Mouse (Mus musculus) embryonic stem cell, embryonic (primary cell): ENCODE results near the gene Ptprd.

Source experiments
- CTCF ChIA-PET, 4 experiments: fragments of 300-600 bp in 2 of 4; fragments of 350-600 bp in 2 of 4; sonication (Branson Sonifier 250); formaldehyde crosslinking; loops; one replicate each; lab custom pipeline; 2022; ENCODE audit warnings: inconsistent platforms in 2 of 4; lab: Charles Lee
- POLR2A ChIA-PET, 4 experiments: fragments of 300-600 bp in 2 of 4; fragments of 350-600 bp in 2 of 4; sonication (Branson Sonifier 250); formaldehyde crosslinking; loops; one replicate each; lab custom pipeline; 2022; ENCODE audit warnings: antibody characterized with exemption in 4 of 4, inconsistent platforms in 1 of 4; lab: Charles Lee

Gene Ptprd

GRCm38 (mm10) chr4:77050536-77051207, 1161.1 kb downstream of the Ptprd start:
- POLR2A ChIA-PET: no interaction called here
- CTCF ChIA-PET: no interaction called here

DNA sequence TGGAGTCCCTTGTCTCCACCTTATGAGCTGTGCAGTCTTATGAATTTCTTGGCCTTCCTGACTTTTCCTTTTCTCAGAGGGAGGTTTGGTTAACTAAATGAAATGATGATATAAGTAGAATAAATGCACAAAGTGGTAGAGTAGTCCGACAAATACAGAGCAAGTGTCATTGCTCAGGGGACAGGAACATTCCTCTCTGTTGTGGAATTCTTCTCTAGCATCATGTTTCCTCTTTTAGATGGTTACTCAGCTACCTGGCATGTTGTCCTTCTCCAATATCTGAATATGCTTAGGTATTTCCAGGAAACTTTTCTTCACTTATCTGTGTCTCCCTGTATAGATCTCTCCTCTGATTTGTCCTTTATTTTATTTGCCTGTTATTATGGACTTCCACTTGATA, 1207.3 kb downstream of the Ptprd start:
- ChIA-PET CTCF (no interaction called here), POLR2A (no interaction called here)

DNA sequence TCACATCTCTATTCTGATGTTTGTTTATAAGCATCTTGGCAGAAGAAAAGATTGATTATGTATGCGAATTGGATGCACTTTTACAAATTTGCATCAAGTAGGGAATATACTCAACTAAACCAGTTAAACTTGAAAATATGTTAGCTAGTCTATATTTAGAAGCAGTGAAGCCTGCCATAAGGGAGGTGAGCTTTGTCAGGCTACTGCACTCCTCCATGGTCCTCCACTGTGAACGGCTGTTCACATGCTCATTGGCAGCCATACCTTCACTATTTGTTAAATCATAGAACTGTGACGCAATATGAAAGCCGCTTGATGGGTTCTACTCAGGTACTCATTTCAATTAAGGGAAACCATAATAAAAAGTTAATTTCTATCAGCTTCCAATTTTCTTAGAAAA, 1215.6 kb downstream of the Ptprd start:
- CTCF ChIA-PET: no interaction called here
- POLR2A ChIA-PET: no interaction called here

DNA sequence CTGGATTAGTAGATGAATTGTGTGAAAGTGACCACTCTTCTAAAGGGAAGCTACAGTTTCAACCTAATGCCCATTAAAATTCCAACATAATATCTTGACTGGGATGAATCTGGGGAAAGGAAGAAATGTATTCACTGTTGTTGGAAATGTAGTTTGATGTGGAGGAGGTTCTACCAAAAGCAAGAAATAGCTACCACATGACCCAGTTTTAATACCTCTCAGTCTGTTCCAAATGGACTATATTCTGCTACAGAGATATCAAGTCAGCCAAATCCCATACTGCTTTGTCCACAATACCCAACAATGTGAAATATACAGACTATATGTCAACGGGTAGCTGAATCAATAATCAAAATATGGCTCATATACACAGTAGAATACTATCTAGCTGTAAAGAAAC, 1221.8 kb downstream of the Ptprd start:
- ChIA-PET CTCF (no interaction called here), POLR2A (no interaction called here)

DNA sequence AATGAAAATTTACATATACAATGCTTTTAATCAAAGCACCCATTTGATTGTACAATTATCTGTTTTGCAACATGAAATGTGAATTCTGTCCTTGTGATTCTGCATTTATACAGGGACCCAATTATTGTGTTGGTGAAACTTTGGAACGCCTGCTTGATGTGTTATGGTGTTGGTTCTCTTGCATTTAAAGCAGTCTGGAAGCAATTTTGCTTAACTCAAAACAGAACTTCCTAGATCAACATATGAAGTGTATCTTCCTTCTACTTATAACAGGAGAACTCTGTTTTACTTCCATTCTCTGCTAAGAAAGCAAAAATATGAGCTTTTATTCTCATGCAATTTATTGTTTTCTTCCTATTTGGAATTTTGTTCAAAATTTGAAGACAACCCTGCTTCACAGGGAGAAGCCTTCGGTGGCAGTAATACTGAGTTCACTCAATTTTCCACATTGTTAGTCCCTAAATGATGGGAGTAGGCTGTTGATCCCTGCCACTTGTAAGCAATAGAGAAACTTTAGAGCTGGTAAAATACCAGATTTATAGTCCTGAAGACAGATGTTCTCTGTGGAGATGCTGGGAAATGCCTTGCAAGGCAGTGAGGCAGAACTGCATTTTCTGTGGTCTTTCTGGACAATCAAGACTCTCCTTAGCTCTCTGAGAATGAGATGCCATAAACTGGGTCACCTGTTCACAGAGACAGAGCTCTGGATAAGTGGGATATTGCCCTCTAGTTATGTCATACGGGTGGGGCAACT, 1234.5 kb downstream of the Ptprd start:
- ChIA-PET CTCF (no interaction called here), POLR2A (no interaction called here)

GRCm38 (mm10) chr4:76948251-76948650, 1263.5 kb downstream of the Ptprd start:
- ChIA-PET CTCF (no interaction called here), POLR2A (no interaction called here)

- POLR2A ChIA-PET: no interaction called here
- CTCF ChIA-PET: no interaction called here
Observed at GRCm38 (mm10) chr4:76941382-76942360, 1270.1 kb downstream of the Ptprd start.

DNA sequence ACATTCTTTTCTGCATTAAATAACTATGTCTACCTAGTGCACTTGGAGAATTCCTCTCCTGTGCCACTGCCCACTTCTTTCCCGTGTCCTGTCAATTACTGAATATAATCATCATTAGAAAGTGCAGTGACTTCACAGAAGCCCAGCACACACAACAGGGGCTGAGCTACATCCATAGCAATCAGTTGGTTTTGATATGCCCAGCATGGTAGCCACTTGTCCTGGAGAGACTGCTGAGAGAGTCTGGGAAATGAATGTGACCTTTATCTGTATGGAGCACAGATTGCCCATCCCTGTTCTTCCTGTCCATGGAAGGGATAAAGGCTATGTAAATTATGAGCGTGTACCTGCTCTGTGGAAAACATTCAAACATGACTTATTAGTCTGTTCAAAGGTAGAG, 1280.2 kb downstream of the Ptprd start:
- ChIA-PET POLR2A (no interaction called here), CTCF (no interaction called here)

- ChIA-PET CTCF (no interaction called here), POLR2A (no interaction called here)
Observed at GRCm38 (mm10) chr4:76913532-76914150, 1298.1 kb downstream of the Ptprd start.

DNA sequence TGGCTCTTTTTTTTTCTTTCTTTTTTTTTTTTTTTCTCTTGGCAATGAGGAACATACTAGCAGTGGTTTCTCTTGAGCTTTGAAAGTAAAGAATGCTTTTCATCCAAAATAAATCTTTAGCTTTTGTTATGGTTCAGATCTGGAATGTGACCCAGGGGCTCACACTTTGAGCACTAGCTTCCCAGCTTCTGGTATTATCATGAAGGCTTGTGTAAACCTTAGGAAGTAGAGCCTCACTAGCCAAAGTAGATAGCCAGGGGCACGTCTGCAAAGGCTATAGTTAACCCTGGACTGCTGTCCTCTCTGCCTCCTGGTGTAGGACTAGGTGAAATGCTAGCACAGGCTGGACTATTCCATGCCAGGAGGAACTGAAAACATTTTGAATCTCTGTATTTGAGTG, 1310.1 kb downstream of the Ptprd start:
- POLR2A ChIA-PET: no interaction called here
- CTCF ChIA-PET: interaction anchor here in 1 of 4 experiments (0.6 kb wide), 1 partner anchor 179 kb away, joined by 7 read pairs; no protein-coding TSS in a partner anchor

DNA sequence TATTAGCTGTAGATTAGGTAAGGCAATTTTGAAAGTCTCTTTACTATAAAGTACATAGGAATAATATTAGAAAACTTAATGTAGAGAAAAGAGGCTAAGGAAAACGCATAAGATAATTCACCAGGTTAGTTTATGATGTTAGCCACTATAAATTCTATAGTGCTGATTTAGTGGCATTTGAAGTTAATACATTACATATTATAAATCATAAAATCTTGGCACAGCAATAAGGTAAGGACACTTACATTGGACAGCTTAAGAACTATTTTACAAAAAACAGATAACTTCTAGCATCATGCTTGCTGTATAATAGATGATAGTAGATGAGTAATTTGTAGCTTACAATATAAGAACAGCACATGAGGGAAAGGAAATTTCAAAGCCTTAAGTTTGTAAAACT, 1322.1 kb downstream of the Ptprd start:
- POLR2A ChIA-PET: no interaction called here
- CTCF ChIA-PET: no interaction called here

- ChIA-PET POLR2A (no interaction called here), CTCF (no interaction called here)
Observed at GRCm38 (mm10) chr4:76881610-76882009, 1330.2 kb downstream of the Ptprd start.

DNA sequence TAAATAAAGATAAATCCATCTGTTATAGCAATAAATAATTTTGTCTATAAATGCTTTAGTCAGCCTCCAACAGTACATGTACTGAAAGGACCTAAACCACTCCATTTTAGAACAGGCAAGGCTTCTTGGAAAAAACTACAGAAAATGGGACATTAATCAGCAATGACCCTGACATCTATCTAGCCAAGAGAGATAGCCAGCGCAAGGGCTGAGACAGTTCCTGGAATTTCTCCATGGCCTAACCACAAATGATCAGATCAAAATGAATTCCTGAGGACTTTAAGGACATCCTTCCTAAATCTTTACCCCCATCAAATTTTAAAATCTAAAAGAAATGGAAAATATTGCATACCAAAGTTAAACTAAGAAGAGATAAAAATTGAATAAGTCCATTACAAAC, 1340.8 kb downstream of the Ptprd start:
- ChIA-PET POLR2A (no interaction called here), CTCF (no interaction called here)

GRCm38 (mm10) chr4:76865585-76865984, 1346.2 kb downstream of the Ptprd start:
- POLR2A ChIA-PET: no interaction called here
- CTCF ChIA-PET: no interaction called here

DNA sequence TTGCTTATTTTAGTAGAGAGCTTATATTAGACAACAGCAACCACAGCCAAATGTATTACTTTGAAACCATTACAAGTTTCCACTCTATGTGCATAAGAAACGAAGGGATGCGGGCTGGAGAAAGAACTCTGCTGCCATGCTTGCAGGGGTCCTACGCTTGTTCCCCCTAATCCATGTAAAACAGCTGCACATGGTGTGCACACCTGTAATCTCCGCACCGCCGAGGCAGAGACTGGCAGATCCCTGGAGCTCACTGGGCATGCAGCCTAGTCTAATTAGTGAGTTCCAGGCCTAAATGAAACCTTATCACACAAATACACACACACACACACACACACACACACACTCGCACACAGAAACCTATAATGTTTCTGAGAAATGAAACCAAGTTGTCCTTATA, 1365.5 kb downstream of the Ptprd start:
- CTCF ChIA-PET: no interaction called here
- POLR2A ChIA-PET: no interaction called here

GRCm38 (mm10) chr4:76839016-76839415, 1372.7 kb downstream of the Ptprd start:
- ChIA-PET CTCF (no interaction called here), POLR2A (no interaction called here)

DNA sequence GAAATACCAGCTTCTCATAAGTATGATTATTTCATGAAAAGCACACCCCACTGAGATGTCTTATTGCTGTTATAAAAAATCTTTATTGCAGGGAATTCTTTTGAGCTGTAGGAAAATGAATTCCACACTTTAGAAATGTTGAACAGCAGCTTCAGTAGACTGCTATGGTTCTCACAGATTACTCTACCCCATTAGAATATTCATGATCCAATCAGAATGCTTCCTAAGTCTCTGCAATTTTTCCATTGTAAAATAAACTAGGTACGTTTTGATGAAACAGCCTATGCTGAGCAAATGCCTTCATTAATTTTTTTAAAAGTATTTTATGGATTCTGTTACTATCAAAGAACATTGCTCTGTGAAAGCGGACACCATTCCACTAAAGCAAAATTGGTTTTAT, 1399.6 kb downstream of the Ptprd start:
- ChIA-PET CTCF (no interaction called here), POLR2A (interaction anchor here in 1 of 4 experiments (0.5 kb wide), 1 partner anchor 9 kb away, joined by 7 read pairs; no protein-coding TSS in a partner anchor)

GRCm38 (mm10) chr4:76802708-76803107, 1409.1 kb downstream of the Ptprd start:
- ChIA-PET POLR2A (no interaction called here), CTCF (no interaction called here)
